Mouse (Mus musculus) spleen, adult 2 months (tissue): ENCODE measurements around the gene Eme2. TPM values are rescaled to one million over a fixed set of nuclear protein-coding genes. Genes with fewer than 3 reads are reported as not detected.

Source experiments
- DNase-seq, 2 experiments: peaks; one replicate each; pipeline versions ENCODE4 v3.0.0 to v3.0.0-alpha.2; 2012 to 2021; ENCODE audit warnings: low spot score in 2 of 2, low read depth in 1 of 2
- H3K27ac ChIP-seq: fragments of 200-500 bp; 2 replicates; pipeline ENCODE4 v1.5.1; 2012; ENCODE audit warnings: low read length, inconsistent platforms; ENCODE audit not compliant: insufficient read depth
- H3K27me3 ChIP-seq: fragments of 200-500 bp; 2 replicates; pipeline ENCODE4 v1.6.1; 2012; ENCODE audit warnings: mild to moderate bottlenecking, moderate library complexity, low read length, inconsistent platforms; ENCODE audit not compliant: control insufficient read depth, insufficient read depth
- H3K36me3 ChIP-seq: fragments of 200-500 bp; 2 replicates; pipeline ENCODE4 v1.6.1; 2012; ENCODE audit warnings: mild to moderate bottlenecking, low read length, inconsistent platforms; ENCODE audit not compliant: control insufficient read depth, insufficient read depth
- H3K4me1 ChIP-seq: fragments of 200-500 bp; 2 replicates; pipeline ENCODE4 v1.6.1; 2011; ENCODE audit warnings: inconsistent platforms; ENCODE audit not compliant: control insufficient read depth, insufficient read depth, insufficient read length
- H3K4me3 ChIP-seq: fragments of 200-500 bp; 2 replicates; pipeline ENCODE4 v1.5.1; 2011; ENCODE audit warnings: mild to moderate bottlenecking, inconsistent platforms; ENCODE audit not compliant: insufficient read depth, insufficient read length; ENCODE audit errors: extremely low read depth
- CTCF ChIP-seq: fragments of 200-500 bp; IDR thresholded peaks from 2 replicates; pipeline ENCODE4 v1.5.1; 2011; ENCODE audit warnings: mild to moderate bottlenecking, inconsistent platforms; ENCODE audit not compliant: insufficient read depth, insufficient read length, insufficient replicate concordance; ENCODE audit errors: extremely low read depth
- POLR2A ChIP-seq: fragments of 200-500 bp; IDR thresholded peaks from 2 replicates; pipeline ENCODE4 v1.6.1; 2011; ENCODE audit warnings: low read depth, low read length, inconsistent platforms
- whole genome bisulfite sequencing: fragments of 180-500 bp; shearing (Covaris S2); methylation state at CpG from one replicate; pipeline ENCODE4 v1.1.7; 2018; 5-methylcytosine and 5-hydroxymethylcytosine counted together
- polyA plus RNA-seq: library from polyadenylated mRNA; depleted of rRNA; stranded (reverse); fragments of >200 nt; gene quantifications from 2 replicates; pipeline ENCODE4 v1.2.3, GENCODE M21; 2012

Eme2 gene
- polyA plus RNA-seq, 1 experiment: 35.2 TPM

DNA sequence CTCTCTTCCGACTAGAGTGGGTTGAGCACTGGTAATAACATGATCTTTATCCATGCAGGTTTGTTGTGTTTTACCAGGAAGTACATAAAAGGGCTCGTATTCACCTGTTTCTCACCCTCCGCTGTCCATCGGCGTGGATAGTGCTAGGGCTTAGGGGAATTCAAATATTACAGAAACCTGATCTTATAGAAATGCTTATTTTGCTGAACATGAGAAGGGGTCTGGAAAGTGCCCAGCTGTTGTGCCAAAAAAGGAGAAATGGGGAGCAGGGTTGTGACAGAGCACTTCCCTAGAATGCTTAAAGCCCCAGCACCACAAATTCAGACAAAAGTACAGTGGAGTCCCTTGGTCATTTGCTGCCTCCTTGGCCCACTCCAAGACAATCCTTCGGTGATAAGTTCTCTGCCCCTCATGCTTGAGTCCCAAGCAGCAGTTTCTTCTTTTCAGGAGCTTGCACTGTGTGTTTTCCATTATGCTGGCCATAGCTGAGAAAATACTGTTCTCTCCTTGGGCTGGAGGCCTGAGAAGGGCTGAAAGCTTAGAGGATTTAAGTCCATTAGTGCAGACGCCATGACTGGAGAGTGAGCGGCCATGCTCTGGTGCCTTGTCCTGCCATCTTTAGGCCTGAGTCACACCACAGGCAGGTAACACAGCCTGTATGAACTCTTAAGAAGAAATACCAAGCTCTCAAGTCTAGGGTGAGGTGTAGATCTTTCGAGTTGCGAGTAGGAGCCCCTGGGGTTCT is 43.3 kb downstream of the Eme2 start:
- no peak for DNase-seq
- Histone ChIP-seq H3K27me3 (no peaks in the 10 kb centered on the region), H3K4me3 (peak overlapping the region; percentile 89; the same call in 1 of the 2 replicates), H3K4me1 (peaks cover 4% of the 10 kb centered on the region; the same call in 1 of the 2 replicates), H3K27ac (no peak overlapping the region), H3K36me3 (peaks cover 9% of the 10 kb centered on the region)
- 81% methylated on average over 10 of the region's 10 CpGs for WGBS
- TF ChIP-seq POLR2A (no peak), CTCF (no peak)

DNA sequence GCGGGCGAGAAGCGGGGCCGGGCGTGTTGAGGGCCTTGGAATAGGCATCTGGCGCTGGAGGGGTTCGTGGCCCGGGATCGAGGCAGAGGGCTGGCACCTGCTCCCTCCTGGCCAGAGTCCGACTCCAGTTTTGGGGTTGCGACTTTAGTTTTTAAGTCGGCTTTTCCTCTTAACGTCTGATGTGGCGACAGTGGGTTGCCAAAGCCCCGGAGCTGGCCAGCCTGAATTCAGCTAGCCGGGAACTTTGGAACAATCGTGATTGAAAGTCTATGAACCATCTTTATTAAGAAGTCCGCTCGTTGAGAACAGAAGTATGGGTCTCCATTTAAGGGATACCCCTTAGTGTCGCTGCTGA is 44.1 kb downstream of the Eme2 start:
- no peak for DNase-seq

GRCm38 (mm10) chr17:24850065-24850772 is 44.7 kb downstream of the Eme2 start, which contains the start of gene Fahd1:
Gene Fahd1, minus strand, starts transcription at chr17:24850364.
- peak within 1 kb of the TSS; percentile 89 for H3K4me3 ChIP-seq
- peaks cover 5% of the 10 kb centered on the region for H3K36me3 ChIP-seq
- under 1% methylated on average over 58 of the region's 58 CpGs for WGBS
- no peaks in the 10 kb centered on the region for H3K27me3 ChIP-seq
- DNase-seq: peak; percentile 92 to 95
- TF ChIP-seq CTCF (no peak), POLR2A (peak; percentile 34; the same call in 1 of the 2 replicates)
- peaks cover 4% of the 10 kb centered on the region; the same call in 1 of the 2 replicates for H3K4me1 ChIP-seq
- peak within 1 kb of the TSS; percentile 95 for H3K27ac ChIP-seq

More for the DNA sequence above, 44.1 kb downstream of the Eme2 start:
- Histone ChIP-seq H3K27me3 (no peaks in the 10 kb centered on the region), H3K36me3 (peaks cover 7% of the 10 kb centered on the region), H3K4me1 (peaks cover 4% of the 10 kb centered on the region; the same call in 1 of the 2 replicates), H3K27ac (peak overlapping the region; percentile 79), H3K4me3 (peak overlapping the region; percentile 89)
- no peak for TF ChIP-seq CTCF
- no peak for TF ChIP-seq POLR2A
- 1% methylated on average over 20 of the region's 20 CpGs for WGBS

- Histone ChIP-seq H3K27ac (peak overlapping the region; percentile 95), H3K36me3 (peaks cover 5% of the 10 kb centered on the region), H3K4me3 (peak overlapping the region; percentile 88), H3K4me1 (peaks cover 4% of the 10 kb centered on the region; the same call in 1 of the 2 replicates), H3K27me3 (no peaks in the 10 kb centered on the region)
- no peak for DNase-seq
- TF ChIP-seq POLR2A: no peak
- peak; percentile 13; the same call in 1 of the 2 replicates for TF ChIP-seq CTCF
- WGBS: under 1% methylated on average over 21 of the region's 21 CpGs
Measured at GRCm38 (mm10) chr17:24849733-24850064, 45.2 kb downstream of the Eme2 start.

DNA sequence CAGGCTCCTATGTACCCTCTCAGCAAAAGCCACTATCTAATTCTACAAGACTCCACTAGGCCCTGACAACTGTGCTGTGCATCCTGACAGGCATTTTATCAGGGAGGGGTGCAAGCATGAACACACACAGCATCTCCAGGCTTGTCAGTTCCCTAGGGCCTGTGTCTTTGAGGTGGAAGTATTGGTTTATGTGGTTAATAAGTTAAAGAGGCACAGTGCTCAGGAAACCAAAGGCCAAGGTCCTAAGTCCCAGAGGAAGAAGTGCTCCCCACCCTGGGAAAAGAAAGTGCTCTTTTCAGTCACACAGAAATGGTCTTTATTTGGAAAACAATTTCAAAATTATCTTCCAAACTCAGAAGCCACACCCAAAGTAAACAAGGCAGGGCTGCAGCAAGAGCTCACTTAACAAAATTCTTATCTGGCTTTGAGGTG is 46.3 kb downstream of the Eme2 start:
- DNase-seq: no peak
- Histone ChIP-seq H3K4me3 (peak overlapping the region; percentile 22; the same call in 1 of the 2 replicates), H3K4me1 (peaks cover 4% of the 10 kb centered on the region; the same call in 1 of the 2 replicates), H3K27ac (no peak overlapping the region; the same call in 1 of the 2 replicates), H3K36me3 (peaks cover 3% of the 10 kb centered on the region), H3K27me3 (no peaks in the 10 kb centered on the region; the same call in 1 of the 2 replicates)
- TF ChIP-seq POLR2A: no peak
- no peak for TF ChIP-seq CTCF

- WGBS: 95% methylated on average over 1 of the region's 1 CpGs
- no peaks in the 10 kb centered on the region; the same call in 1 of the 2 replicates for H3K27me3 ChIP-seq
- H3K27ac ChIP-seq: no peak overlapping the region
- no peak for TF ChIP-seq CTCF
- TF ChIP-seq POLR2A: no peak
- no peak for DNase-seq
- no peak overlapping the region for H3K4me3 ChIP-seq
- H3K36me3 ChIP-seq: no peaks in the 10 kb centered on the region
- H3K4me1 ChIP-seq: peaks cover 4% of the 10 kb centered on the region; the same call in 1 of the 2 replicates
Measured at GRCm38 (mm10) chr17:24847386-24847785, 47.5 kb downstream of the Eme2 start.
